Mouse (Mus musculus): Measurements from ENCODE around the gene Rtn4rl2.

Rtn4rl2 gene

DNA sequence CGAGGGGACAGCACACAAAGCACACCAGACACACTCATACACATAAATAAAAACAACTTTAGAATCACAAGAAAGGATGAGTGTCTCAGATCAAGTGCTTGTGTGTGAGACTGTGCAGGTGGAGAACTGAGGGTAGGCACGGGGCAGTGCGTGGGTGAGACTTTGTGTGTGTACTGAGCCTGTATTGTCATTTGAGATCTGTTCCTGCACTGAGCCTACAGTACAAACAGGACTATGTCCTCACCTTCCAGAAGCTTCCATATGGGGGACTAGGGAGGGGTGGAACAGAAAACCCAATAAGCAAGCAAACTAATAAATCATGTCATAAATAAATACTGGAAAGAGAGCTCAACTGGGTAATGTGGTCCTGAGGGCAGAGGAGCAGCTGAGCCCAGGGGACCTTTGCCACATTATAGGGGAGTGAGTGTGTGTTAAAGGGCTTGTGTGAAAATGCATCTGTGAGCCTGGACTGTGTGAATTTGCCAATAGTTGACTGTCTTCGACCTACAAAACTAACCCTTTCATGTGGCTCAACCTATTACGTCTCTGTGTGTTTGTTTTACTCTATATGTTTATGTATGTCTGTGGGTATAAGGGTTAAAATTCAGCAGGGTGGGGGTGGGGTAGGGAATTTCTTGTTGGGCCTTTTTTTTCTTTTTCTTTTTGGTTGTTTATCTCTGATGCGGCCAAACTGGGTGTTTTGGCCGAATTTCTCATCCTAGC is 35.9 kb downstream of the Rtn4rl2 start:
- no peak for DNase-seq (ENCODE audit: low read depth, low spot score)

DNA sequence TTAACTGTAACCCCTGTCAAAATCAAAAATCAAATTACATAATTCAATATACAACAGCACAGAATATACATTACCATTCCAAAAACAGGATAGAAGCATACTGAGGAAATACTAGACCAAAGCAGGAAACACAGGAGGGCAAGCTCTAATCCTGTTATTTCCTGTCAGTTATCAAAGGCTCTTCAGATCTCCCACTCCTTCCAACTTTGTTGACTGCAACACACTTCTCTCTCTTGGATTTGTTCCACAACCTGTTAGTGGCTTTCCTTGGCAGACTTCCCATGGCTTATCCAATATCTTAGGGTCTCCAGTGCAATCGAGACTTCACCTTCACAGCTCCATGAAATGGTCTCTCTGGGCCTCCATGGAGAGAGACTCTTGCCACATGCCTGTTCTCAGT is 41.3 kb downstream of the Rtn4rl2 start:
- no peak for DNase-seq (ENCODE audit: low read depth, low spot score)

DNA sequence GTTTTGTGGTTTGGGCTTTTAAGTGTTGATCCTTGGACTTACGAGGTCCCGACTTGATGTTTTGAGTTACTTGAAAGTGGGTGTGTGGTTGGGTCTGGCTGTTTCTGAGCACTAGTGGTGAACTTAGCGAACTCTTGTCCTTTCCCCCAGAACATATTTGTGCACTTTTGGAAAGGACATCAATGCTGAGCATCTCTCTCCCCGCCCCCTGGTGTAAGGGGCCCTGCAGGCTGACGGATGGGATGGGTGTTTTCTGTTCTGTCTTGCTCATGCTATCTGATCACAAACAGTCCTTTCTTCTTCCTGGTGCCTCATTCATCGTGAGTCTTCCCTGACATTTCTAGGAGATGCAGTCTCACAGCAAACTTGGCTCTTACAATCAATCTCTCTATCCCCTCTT is 42.9 kb downstream of the Rtn4rl2 start:
- DNase-seq (ENCODE audit: low read depth, low spot score) = no peak

DNA sequence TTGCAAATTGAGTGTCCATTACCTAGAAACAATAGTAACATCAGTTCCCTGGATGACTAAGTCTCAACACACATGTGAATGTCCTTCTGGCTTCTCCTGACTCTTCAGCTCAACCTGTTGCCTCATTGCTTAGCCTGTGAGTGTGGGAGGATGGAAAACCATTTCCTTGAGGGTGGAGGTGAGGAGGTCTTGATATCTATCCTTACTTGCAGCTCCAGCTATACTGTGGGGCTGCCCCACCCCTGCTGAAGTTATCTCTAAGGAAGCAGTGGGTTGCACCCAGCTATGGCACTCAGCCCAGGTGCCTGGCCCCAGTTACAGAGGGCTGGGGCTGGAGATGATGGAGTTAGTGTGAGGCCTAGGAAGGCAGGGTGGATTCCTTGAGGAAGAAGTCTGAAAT is 44.6 kb downstream of the Rtn4rl2 start:
- DNase-seq (ENCODE audit: low read depth, low spot score) = no peak

GRCm38 (mm10) chr2:84840748-84841563 is 45.6 kb downstream of the Rtn4rl2 start:
- DNase-seq (ENCODE audit: low read depth, low spot score) = no peak

GRCm38 (mm10) chr2:84840016-84840747 is 46.3 kb downstream of the Rtn4rl2 start:
- DNase-seq (ENCODE audit: low read depth, low spot score) = no peak

DNA sequence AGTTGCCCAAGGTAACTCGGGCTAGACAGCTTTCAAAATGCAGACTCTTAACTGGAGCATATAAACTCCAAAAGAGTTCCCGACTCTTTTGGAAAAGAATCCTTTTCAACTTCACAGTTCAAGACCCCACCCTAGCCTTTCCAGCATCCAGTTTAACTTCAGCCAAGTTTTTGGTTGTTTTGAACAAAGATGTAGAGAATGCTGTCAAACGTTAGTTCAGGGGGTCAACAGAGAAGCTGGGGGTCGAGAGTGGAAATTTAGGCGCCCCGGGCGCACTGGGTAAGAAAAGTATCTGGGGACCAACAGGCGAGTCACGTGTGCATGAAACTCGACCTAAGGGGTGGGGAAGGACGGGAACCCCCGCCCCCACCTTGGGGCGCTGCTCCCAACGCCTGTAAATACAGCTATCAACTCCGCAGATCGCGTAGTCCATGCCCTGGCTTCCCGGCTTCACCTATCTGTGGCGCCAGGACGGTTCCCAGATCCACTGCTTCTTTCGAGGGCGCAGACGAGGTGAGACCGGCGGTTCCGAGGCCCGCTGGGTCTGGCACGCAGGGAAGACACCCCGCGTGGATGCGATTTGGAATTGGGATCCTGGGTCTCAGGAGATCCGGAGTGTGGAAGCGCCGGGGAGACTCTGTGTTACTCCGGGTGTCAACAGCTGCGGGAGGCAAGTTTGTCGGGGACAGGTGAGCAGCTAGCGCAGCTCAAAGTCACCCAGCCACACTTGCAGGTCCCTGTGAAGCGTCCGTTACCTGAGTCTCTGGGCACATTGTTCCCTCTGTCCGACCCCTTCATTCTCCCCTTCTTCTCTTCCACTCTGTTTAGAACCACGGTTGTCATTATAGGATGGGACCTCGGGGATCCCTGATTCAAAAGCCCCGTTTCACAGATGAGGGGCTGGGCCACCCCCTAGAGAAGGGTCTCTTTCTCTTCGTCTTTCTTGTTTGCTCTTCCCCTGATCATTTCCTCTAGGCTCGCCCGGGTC is 47.2 kb downstream of the Rtn4rl2 start:
- no peak for DNase-seq (ENCODE audit: low read depth, low spot score)

DNA sequence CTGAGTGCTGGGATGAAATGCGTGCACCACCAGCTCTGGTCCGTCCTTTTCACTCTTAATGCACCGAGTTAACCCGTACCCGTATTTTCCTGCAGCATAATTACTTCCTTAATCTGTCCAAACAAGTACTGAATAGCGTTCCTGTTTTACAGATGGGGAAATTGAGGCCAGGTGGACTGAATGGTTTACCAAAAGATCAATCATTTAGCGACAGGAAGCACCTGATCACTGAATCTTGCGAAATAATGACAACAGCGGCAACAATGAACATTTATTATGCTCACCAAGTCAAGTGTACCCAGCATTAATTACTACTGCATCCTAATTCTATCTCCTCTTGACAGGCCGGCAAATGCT is 47.9 kb downstream of the Rtn4rl2 start, which contains the start of gene Slc43a1:
TSS of gene Slc43a1 (plus strand) at position 258 of the 357 bp plus-strand sequence.
- no peak for DNase-seq (ENCODE audit: low read depth, low spot score)

GRCm38 (mm10) chr2:84837817-84838592 is 48.5 kb downstream of the Rtn4rl2 start:
- no peak for DNase-seq (ENCODE audit: low read depth, low spot score)

- DNase-seq (ENCODE audit: low read depth, low spot score) = no peak
Observed at GRCm38 (mm10) chr2:84837107-84837506, 49.4 kb downstream of the Rtn4rl2 start.

DNA sequence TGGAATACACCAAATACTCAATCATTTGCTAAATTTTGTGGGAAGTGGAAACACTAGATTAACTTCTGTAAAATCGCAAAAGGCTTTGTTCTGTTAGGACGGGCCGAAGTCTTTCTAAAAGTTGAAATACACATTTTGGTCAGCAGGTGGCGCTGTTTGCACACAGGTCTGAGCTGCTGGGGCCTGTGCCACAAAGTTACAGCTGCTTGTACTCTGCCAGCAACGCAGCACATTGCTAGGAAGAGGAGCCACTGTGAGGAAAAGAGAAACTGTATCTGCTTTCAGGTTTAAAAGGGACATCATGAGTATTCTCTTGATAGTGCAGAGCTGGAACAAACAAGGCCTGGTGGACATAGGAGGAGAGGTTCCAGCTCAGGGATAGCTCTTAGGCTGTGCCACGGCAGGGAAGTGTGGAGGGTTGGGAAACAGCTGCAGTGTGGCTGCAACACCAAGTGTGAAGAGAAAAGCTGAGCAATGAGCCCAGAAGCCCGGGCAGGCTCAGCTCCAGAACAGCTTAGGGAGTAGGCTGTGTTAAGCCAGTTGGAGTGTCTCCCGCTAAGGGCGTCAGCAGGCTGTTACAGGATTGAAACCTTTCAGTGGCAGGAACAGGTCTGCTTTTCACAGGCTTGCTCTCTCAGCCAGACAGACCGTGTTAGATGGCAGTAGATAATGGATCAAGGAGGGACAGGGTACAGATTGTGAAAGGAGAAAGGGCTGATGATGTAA is 54.7 kb downstream of the Rtn4rl2 start:
- peak; percentile 96 for DNase-seq (ENCODE audit: low read depth, low spot score)

GRCm38 (mm10) chr2:84827283-84827920 is 59.1 kb downstream of the Rtn4rl2 start:
- DNase-seq (ENCODE audit: low read depth, low spot score) = peak; percentile 73

GRCm38 (mm10) chr2:84826488-84827282 is 59.8 kb downstream of the Rtn4rl2 start, which contains the start of gene Timm10:
Timm10 (plus strand) TSS chr2:84826997.
- DNase-seq (ENCODE audit: low read depth, low spot score) = peak; percentile 98

GRCm38 (mm10) chr2:84823237-84823636 is 63.3 kb downstream of the Rtn4rl2 start:
- peak; percentile 42 for DNase-seq (ENCODE audit: low read depth, low spot score)

- no peak for DNase-seq (ENCODE audit: low read depth, low spot score)
Observed at GRCm38 (mm10) chr2:84822552-84822951, 64.0 kb downstream of the Rtn4rl2 start, which contains the start of gene Smtnl1. Smtnl1 (minus strand) TSS chr2:84822652.

Measured in 3T3-L1 (cell line).